Mouse (Mus musculus) limb, embryonic 13.5 days (tissue): ENCODE measurements around the gene Htr1f. TPM values are rescaled to one million over a fixed set of nuclear protein-coding genes. Genes with fewer than 3 reads are reported as not detected.

Experiments
- ATAC-seq: fragments of 200-750 bp; cut with Nextera tagmentation; 2 replicates; pipeline ENCODE4 v1.8.0; 2017; ENCODE audit warnings: low read depth, moderate number of reproducible peaks, moderate TSS enrichment; ENCODE audit not compliant: low FRiP score
- H3K27ac ChIP-seq: fragments of 300-500 bp; sonication (generic); 2 replicates; pipeline ENCODE4 v1.5.1; 2015; ENCODE audit warnings: inconsistent platforms, mild to moderate bottlenecking, moderate library complexity
- H3K27me3 ChIP-seq: fragments of 300-500 bp; sonication (generic); 2 replicates; pipeline ENCODE4 v1.6.1; 2015; ENCODE audit warnings: mild to moderate bottlenecking, inconsistent platforms
- H3K36me3 ChIP-seq: fragments of 300-500 bp; sonication (generic); 2 replicates; pipeline ENCODE4 v1.6.1; 2015; ENCODE audit warnings: inconsistent platforms, mild to moderate bottlenecking, moderate library complexity
- H3K4me1 ChIP-seq: fragments of 300-500 bp; sonication (generic); 2 replicates; pipeline ENCODE4 v1.6.1; 2015; ENCODE audit warnings: inconsistent platforms
- H3K4me2 ChIP-seq: fragments of 300-500 bp; sonication (generic); replicated peaks from 2 replicates; pipeline ENCODE4 v1.6.1; 2015; ENCODE audit warnings: inconsistent platforms, mild to moderate bottlenecking, moderate library complexity
- H3K4me3 ChIP-seq: fragments of 300-500 bp; sonication (generic); 2 replicates; pipeline ENCODE4 v1.5.1; 2015; ENCODE audit warnings: moderate library complexity, mild to moderate bottlenecking, inconsistent platforms
- H3K9ac ChIP-seq: fragments of 300-500 bp; sonication (generic); 2 replicates; pipeline ENCODE4 v1.6.1; 2015; ENCODE audit warnings: mild to moderate bottlenecking, inconsistent platforms
- H3K9me3 ChIP-seq: fragments of 300-500 bp; sonication (generic); 2 replicates; pipeline ENCODE4 v1.6.1; 2016; ENCODE audit warnings: inconsistent platforms
- WGBS: fragments of 180-500 bp; shearing (Covaris S2); methylation state at CpG from one replicate; pipeline ENCODE4 v1.1.7; 2015; 5-methylcytosine and 5-hydroxymethylcytosine counted together
- polyA plus RNA-seq: library from polyadenylated mRNA; unstranded; fragments of >200 nt; fragmentation: Nextera tagmentation; extraction: Ambion mirVana; gene quantifications from 2 replicates; pipeline ENCODE4 v1.2.1, GENCODE M21; 2015

The Htr1f gene
- polyA plus RNA-seq, 1 experiment from 2014 or later: 0.22 TPM

DNA sequence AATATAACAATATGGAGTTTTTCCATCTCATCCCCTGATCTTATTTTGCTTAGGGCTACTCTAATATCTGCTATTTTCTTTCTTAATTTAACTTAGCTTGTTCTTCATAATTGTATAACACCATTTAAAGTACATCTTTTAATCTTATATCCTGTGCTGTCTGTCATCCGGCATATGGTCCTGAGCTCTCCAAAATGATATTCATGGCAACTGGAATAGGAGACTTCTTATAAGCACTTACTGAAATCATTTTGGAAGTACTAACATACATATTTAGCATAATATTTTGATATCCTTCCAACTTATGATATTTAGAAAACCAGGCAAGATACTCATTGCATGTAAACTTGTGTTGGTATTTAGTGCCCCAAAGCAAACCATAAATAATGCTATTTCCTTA lies 86.9 kb downstream of the Htr1f start:
- no peak overlapping the region for H3K9ac ChIP-seq
- no peaks in the 10 kb centered on the region for H3K27me3 ChIP-seq
- no peak overlapping the region for H3K4me2 ChIP-seq
- H3K27ac ChIP-seq: no peak overlapping the region
- H3K9me3 ChIP-seq: no peaks in the 10 kb centered on the region
- no peaks in the 10 kb centered on the region for H3K4me1 ChIP-seq
- no peak overlapping the region for H3K4me3 ChIP-seq
- no peak for ATAC-seq
- H3K36me3 ChIP-seq: no peaks in the 10 kb centered on the region
- WGBS: 93% methylated on average over 1 of the region's 1 CpGs

DNA sequence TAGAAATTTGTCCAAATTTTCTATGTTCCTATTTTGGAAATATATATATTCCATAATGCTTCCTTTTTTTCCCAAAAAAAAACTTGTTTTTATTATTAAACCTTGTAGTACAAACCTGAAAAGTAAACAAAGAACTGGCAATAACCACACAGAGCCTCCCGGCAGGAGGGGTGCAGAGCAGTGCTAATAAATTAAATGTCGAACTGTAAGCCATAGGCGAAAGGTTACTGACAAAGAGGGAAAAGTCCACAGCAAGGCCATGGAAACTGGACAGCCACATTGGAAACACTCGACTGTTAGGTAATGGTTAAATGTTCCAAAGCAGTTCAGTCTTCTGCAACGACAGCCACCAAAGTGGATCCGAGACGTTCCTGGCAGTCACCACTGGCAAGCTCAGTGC lies 87.5 kb downstream of the Htr1f start:
- WGBS: 23% methylated on average over 7 of the region's 7 CpGs
- ATAC-seq: no peak
- no peaks in the 10 kb centered on the region for H3K4me1 ChIP-seq
- no peaks in the 10 kb centered on the region for H3K36me3 ChIP-seq
- H3K4me2 ChIP-seq: no peak overlapping the region
- H3K9me3 ChIP-seq: no peaks in the 10 kb centered on the region
- no peak overlapping the region for H3K27ac ChIP-seq
- no peak overlapping the region for H3K9ac ChIP-seq
- H3K4me3 ChIP-seq: no peak overlapping the region
- no peaks in the 10 kb centered on the region for H3K27me3 ChIP-seq

DNA sequence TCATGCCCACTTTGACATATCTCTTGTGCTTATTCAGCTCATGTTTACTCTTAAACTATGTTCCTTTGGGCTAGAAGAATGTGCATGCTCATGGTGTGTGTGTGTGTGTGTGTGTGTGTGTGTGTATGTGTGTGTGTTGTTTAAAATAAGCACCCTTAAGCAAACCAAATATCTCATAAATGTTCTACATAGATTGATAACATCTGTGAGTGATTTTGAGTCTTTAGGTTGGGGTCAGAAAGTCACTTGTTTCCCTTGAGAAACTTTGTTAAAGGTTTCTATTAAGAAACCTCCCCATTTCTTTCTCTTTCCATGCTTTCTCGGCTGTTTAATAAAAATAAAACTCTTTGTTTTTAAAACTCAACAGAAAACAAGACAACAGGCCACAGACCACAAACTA lies 88.1 kb downstream of the Htr1f start:
- 17% methylated on average over 1 of the region's 1 CpGs for WGBS
- ATAC-seq: peak; percentile 57; the same call in 1 of the 2 replicates
- H3K4me2 ChIP-seq: no peak overlapping the region
- no peaks in the 10 kb centered on the region for H3K36me3 ChIP-seq
- H3K9me3 ChIP-seq: no peaks in the 10 kb centered on the region
- no peak overlapping the region for H3K4me3 ChIP-seq
- no peaks in the 10 kb centered on the region for H3K4me1 ChIP-seq
- no peaks in the 10 kb centered on the region for H3K27me3 ChIP-seq
- H3K9ac ChIP-seq: no peak overlapping the region
- no peak overlapping the region for H3K27ac ChIP-seq

DNA sequence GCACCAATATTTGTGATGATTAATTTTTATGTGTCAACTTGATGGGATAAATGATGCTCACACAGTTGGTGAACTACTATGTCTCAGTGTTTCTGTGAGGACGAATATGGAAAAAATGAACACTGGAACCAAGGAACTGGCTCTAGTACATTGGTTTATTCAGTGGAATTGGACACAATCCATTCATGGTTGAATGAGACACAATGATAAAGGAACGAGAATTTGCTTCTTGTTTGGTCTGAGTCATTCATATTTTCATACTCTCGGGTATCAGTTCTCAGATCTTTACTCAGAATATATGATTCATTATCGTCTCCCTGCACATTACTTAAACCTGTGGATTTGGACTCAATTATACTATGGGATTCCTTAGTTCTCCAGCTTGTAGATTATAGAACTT lies 90.4 kb downstream of the Htr1f start:
- 86% methylated on average over 4 of the region's 4 CpGs for WGBS
- Histone ChIP-seq H3K27ac (no peak overlapping the region), H3K36me3 (no peaks in the 10 kb centered on the region), H3K4me3 (no peak overlapping the region), H3K4me2 (no peak overlapping the region), H3K27me3 (no peaks in the 10 kb centered on the region), H3K4me1 (no peaks in the 10 kb centered on the region), H3K9ac (no peak overlapping the region), H3K9me3 (no peaks in the 10 kb centered on the region)
- no peak for ATAC-seq

DNA sequence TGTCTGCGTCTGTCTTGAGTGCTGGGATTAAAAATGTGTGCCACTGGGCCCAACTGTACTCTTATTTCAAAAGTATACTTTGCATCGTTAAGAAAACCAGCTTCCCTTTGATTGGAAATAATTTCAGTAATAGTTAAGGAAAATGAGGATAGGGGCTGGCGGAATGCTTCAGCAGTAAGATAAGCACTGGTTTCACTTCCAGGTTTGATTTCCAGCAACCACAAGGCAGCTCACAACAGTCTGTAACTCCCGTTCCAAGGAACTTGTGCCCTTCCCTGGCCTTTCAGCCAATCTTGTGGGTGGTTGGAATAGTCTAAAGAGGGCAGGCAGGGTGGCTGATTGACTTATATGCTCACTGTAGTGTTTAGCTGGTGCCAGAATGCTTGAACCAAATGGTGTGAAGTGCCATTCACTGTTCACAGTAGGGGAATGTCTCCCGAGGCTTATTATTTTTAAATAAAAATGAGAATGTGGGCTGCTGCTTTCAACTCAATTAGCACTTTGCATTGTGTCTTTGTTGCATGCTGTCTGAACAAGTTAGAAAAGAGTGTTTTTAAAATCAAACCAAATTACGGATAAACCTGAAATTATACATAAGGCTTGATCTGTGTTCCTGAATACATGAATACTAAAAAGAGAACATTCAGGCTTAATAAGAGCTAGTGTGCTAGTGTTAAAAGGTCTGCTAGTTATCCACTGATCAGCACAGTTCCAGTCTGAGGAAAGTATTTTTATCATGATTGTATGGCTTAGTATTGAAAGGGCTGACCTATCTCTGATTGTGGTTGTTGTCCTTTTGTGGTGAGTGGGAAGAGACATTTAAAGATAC lies 103.4 kb downstream of the Htr1f start:
- H3K4me2 ChIP-seq: no peak overlapping the region
- H3K9ac ChIP-seq: no peak overlapping the region
- WGBS: 70% methylated on average over 6 of the region's 6 CpGs
- H3K4me1 ChIP-seq: no peaks in the 10 kb centered on the region
- H3K36me3 ChIP-seq: no peaks in the 10 kb centered on the region
- peaks cover 6% of the 10 kb centered on the region; the same call in 1 of the 2 replicates for H3K9me3 ChIP-seq
- no peak overlapping the region for H3K27ac ChIP-seq
- no peaks in the 10 kb centered on the region for H3K27me3 ChIP-seq
- ATAC-seq: no peak
- H3K4me3 ChIP-seq: no peak overlapping the region

DNA sequence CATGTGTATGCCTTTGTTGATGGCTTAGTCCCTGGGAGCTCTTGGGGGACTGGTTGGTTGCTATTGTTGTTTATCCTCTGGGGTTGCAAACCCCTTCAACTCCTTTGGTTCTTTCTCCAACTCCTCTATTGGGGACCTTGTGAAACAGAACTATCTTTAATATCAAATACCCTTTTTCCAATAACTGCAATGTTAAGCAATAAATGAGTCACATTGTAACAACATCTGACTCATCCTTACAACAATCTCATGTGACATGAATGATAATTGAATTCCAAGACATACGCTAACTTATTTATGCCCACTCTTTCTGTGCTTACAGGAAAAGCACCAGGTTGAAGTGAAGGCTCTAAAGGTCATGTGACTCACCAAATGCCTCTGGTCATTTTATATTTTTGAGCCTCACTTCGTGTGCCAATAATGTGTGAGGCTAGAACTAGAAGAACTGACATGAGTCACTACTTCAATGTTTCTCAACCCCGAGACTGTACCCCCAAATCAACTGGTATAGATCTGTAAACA lies 116.3 kb downstream of the Htr1f start:
- no peaks in the 10 kb centered on the region for H3K36me3 ChIP-seq
- no peaks in the 10 kb centered on the region for H3K27me3 ChIP-seq
- H3K4me3 ChIP-seq: no peak overlapping the region
- no peak overlapping the region for H3K4me2 ChIP-seq
- H3K9me3 ChIP-seq: no peaks in the 10 kb centered on the region
- ATAC-seq: no peak
- no peak overlapping the region for H3K9ac ChIP-seq
- no peak overlapping the region for H3K27ac ChIP-seq
- WGBS: 73% methylated on average over 3 of the region's 3 CpGs
- H3K4me1 ChIP-seq: no peaks in the 10 kb centered on the region

DNA sequence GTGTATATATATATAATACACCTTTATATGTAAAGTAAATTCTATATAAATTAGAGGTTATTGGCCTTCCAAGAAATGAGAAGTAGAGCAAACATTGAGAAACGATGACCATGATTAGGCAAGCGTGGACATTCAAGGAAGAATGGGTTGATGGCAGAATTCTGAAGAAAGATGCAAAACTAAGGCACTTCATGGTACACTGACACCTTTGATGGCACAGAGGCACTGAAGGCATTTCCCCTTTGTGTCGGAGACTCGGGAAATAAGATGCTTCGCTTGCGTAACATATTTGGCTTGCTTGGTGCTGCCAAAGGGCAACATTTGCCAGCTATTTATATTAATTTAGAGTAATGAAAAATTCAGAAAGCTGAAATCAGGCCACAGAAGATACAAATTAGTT lies 118.1 kb downstream of the Htr1f start:
- Histone ChIP-seq H3K4me3 (no peak overlapping the region), H3K9ac (no peak overlapping the region), H3K4me2 (no peak overlapping the region), H3K9me3 (no peaks in the 10 kb centered on the region), H3K4me1 (no peaks in the 10 kb centered on the region), H3K36me3 (no peaks in the 10 kb centered on the region), H3K27ac (no peak overlapping the region), H3K27me3 (no peaks in the 10 kb centered on the region)
- WGBS: 95% methylated on average over 6 of the region's 6 CpGs
- no peak for ATAC-seq

DNA sequence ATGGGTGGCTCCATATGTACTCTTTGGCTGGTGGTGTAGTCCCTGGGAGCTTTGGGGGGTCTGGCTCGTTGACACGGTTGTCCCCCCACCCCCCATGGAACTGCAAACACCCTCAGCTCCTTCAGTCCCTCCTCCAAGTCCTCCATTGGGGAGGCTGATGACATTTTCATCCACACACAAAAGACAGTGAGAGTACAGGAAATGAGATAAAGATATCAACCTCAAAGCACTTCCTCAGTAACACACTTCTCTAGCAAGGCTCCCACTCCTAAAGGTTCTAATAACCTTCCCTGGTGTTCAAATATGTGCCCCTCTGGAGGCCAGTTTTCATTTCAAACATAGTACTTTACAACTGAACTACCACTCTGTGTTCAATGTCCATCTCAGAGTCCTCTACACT lies 118.6 kb downstream of the Htr1f start:
- WGBS: 84% methylated on average over 2 of the region's 2 CpGs
- H3K4me1 ChIP-seq: no peaks in the 10 kb centered on the region
- H3K4me3 ChIP-seq: no peak overlapping the region
- H3K4me2 ChIP-seq: no peak overlapping the region
- no peak for ATAC-seq
- no peak overlapping the region for H3K9ac ChIP-seq
- H3K27ac ChIP-seq: no peak overlapping the region
- H3K36me3 ChIP-seq: no peaks in the 10 kb centered on the region
- H3K9me3 ChIP-seq: no peaks in the 10 kb centered on the region
- no peaks in the 10 kb centered on the region for H3K27me3 ChIP-seq

DNA sequence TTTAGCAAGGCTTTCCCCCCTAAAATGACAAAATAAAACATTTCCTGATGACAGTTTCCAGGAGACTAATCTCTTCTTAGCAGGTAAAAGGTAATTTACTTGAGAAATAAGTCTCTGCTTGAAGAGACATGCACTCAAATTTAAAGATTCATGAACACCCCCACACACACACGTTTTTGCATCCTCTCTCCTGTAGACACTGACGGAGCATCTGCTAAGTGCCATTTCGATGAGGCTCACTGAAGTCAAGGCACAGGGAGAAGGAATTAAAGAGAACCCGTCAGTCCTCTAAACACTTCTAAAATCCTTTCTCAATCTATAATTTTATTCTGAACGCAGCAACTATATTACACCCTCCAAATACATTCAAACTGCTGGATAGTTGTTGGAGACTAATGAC lies 131.0 kb downstream of the Htr1f start:
- H3K27ac ChIP-seq: no peak overlapping the region
- WGBS: 88% methylated on average over 5 of the region's 5 CpGs
- H3K9me3 ChIP-seq: no peaks in the 10 kb centered on the region
- H3K4me1 ChIP-seq: no peaks in the 10 kb centered on the region
- no peak for ATAC-seq
- H3K4me2 ChIP-seq: no peak overlapping the region
- no peak overlapping the region for H3K9ac ChIP-seq
- no peak overlapping the region for H3K4me3 ChIP-seq
- no peaks in the 10 kb centered on the region for H3K36me3 ChIP-seq
- H3K27me3 ChIP-seq: no peaks in the 10 kb centered on the region

DNA sequence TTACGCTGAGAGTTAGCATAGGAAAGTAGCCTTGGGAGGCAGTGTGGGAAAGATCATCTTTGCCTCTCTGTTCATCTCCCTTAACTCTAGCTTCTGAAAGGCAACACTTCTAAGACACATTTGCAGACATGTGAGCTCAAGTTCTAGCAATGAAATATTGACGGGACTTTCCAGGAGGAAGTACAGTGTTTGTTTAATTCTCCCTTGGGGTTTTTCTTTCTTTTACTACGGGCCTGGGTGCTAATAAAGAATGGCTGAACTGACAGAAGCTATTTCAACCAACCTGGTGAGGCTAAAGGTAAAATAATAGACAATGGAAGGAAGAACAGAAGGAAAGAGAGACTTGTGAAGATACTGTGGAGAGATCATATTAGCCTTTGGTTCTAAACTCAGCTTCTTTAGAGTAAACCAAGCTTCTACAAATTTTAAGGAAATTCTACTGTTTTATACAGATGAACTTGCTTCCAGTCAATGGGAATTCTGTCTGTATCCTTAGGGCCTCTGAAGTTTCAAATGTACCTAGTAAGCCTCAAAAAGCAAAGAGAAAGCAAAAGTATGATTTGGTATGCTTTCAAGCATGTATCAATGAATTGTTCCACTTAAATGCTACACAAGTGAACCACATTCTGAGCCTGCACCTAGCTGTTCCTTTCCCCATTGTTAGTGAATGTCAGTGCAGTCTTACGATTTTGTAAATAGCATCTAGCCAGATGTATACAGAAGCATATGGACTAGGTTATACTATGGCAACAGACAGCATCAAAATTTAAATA lies 131.9 kb downstream of the Htr1f start:
- no peak overlapping the region for H3K4me3 ChIP-seq
- ATAC-seq: no peak
- H3K27ac ChIP-seq: no peak overlapping the region
- no peak overlapping the region for H3K9ac ChIP-seq
- no peaks in the 10 kb centered on the region for H3K27me3 ChIP-seq
- no peaks in the 10 kb centered on the region for H3K4me1 ChIP-seq
- no peaks in the 10 kb centered on the region for H3K9me3 ChIP-seq
- 68% methylated on average over 4 of the region's 4 CpGs for WGBS
- H3K36me3 ChIP-seq: no peaks in the 10 kb centered on the region
- H3K4me2 ChIP-seq: no peak overlapping the region

DNA sequence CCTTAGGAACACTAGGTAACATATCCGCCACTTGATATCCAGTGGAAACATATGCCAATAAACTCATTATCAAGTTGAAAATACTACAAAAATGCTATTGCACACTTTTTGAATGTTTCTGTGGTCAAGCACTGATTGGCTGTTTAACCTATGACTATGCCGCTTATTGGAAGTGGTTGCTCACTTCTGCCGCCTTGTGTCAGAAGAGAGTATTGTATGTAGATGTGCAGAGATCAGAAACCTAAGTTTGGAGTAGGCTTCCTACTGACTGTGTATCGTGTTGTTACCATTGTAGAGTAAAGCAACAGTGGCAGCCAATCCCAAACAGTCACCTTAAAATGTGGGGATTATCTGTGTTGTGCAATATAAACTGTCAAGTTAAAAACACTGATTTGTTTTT lies 144.0 kb downstream of the Htr1f start:
- H3K36me3 ChIP-seq: no peaks in the 10 kb centered on the region
- H3K9me3 ChIP-seq: no peaks in the 10 kb centered on the region
- no peaks in the 10 kb centered on the region for H3K27me3 ChIP-seq
- ATAC-seq: no peak
- no peak overlapping the region for H3K9ac ChIP-seq
- no peak overlapping the region for H3K4me2 ChIP-seq
- no peak overlapping the region for H3K27ac ChIP-seq
- no peaks in the 10 kb centered on the region for H3K4me1 ChIP-seq
- no peak overlapping the region for H3K4me3 ChIP-seq
- WGBS: 90% methylated on average over 4 of the region's 4 CpGs

DNA sequence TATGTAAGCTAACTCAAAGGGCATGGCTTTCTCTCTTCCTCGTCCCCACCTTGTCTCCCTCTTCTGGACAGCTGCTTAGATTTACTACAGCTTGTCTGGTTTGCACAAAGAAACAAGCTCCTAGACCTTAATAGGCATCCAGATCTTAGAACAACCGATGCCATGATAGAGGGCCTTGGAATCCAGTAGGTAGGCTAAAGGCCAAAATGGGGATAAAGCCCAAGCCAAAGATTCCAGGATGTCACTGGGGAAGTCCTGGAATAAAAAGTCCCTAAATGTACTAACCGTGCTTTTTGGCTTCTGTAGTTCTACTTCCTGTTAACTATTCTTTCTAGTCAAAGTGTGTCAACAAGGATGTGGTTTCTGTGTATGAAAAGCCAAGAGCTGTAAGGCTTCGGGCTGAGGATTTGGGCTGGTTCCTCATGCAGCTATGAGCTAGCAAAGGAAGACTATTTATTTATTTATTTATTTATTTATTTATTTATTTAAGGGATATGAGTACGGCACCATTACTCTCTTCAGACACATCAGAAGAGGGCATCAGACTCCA lies 163.9 kb downstream of the Htr1f start:
- 88% methylated on average over 5 of the region's 5 CpGs for WGBS
- H3K27ac ChIP-seq: no peak overlapping the region
- no peaks in the 10 kb centered on the region for H3K4me1 ChIP-seq

More for the DNA sequence above, 163.9 kb downstream of the Htr1f start:
- H3K4me3 ChIP-seq: no peak overlapping the region
- H3K9ac ChIP-seq: no peak overlapping the region
- no peaks in the 10 kb centered on the region for H3K9me3 ChIP-seq
- no peak overlapping the region for H3K4me2 ChIP-seq
- no peak for ATAC-seq
- no peaks in the 10 kb centered on the region for H3K36me3 ChIP-seq
- no peaks in the 10 kb centered on the region for H3K27me3 ChIP-seq
